Mouse (Mus musculus): ENCODE results near the gene Ncam1. TPM values are rescaled to one million over a fixed set of nuclear protein-coding genes. Genes with fewer than 3 reads are reported as not detected.

Gene Ncam1
- total RNA-seq, 2 experiments from 2014 or later = 741 to 808 TPM

DNA sequence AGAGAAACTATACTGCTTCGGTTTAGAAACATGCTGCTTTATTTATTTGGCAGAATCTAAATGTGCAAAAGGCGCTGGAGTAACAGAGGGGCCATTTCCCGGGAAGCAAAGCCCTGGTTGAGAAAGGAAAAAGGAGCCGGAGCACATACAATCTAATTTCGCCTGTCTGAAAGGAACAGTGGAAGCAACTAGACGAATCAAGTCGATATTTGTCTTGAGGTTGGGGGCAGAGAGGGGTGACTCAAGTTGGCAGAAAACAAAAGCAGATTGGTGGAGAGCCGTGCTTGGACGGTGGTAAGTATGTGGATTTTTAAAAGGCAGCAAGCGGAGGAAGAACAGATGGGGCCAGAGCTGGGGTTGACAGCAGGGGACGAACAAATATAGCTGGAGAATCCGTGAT, 40.7 kb downstream of the Ncam1 start:
- no peak for DNase-seq (ENCODE audit: extremely low spot score in 1 of 2, low spot score in 2 of 2)
- intact Hi-C loops (cut with DNase I) = no loop called here

GRCm38 (mm10) chr9:49757582-49757981, 41.1 kb downstream of the Ncam1 start:
- DNase-seq (ENCODE audit: extremely low spot score in 1 of 2, low spot score in 2 of 2) = no peak
- intact Hi-C loops (cut with DNase I) = no loop called here

DNA sequence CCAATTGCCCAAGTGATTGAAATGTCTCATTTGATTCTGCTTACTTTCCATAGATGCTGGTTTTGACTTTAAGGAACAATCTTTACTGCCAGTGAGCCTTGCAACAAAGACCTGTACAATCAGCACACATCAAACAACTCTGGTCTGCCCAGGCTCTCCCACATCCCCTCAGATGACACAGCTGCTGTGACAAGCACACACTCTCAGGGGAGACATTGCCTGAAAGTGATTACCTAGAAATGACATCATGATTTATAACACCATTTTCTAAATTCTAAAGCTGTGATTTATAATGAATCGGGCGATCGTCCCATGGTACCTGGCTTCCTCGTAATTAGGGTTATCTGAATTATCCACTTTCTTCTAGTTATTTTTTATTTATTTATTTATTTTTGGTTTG, 42.0 kb downstream of the Ncam1 start:
- intact Hi-C loops (cut with DNase I) = no loop called here
- DNase-seq (ENCODE audit: extremely low spot score in 1 of 2, low spot score in 2 of 2) = no peak

- intact Hi-C loops (cut with DNase I) = no loop called here
- DNase-seq (ENCODE audit: extremely low spot score in 1 of 2, low spot score in 2 of 2) = no peak
These were observed 43.5 kb downstream of the Ncam1 start for GRCm38 (mm10) chr9:49755214-49755613.

GRCm38 (mm10) chr9:49751466-49751865, 47.3 kb downstream of the Ncam1 start:
- no peak for DNase-seq (ENCODE audit: extremely low spot score in 1 of 2, low spot score in 2 of 2)
- intact Hi-C loops (cut with DNase I) = no loop called here

DNA sequence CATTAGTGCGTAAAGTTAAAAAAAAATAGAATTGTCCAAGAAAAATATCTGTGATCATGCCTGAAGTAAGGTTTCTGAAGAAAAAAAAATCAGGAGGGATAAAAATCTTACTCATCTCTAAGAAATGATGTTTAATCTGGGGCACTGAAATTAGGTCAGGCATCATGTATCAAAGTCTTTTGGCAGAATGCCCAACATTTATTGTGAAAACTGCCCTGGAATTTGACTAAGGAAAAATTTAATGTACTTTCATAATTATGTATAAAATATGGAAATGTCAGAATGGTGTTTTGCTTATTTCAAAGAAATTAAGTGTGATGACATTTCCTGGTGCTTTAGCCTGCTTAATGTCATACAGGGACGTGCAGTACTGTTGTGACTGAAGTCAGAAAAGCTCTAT, 52.5 kb downstream of the Ncam1 start:
- DNase-seq (ENCODE audit: extremely low spot score in 1 of 2, low spot score in 2 of 2) = no peak
- intact Hi-C loops (cut with DNase I) = no loop called here

DNA sequence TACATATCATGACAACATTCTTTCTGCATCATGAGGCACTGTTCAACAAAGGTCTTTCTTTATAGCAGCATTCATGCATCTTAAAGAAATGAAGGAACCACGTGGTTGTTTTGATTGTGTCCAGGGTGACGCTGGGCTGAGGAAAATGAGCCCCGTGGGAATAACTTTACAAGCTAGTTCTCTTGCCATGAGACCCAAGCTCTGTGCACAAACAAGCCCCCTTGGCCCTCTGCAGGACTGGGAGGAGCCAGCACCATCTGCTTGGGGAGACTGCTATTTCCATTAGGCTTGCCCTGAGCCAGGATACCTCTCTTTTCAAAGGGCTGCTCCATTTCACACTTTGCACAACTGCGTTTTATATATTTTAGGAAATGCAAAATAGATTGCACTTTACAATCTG, 53.0 kb downstream of the Ncam1 start:
- DNase-seq (ENCODE audit: extremely low spot score in 1 of 2, low spot score in 2 of 2) = no peak
- intact Hi-C loops (cut with DNase I) = no loop called here

DNA sequence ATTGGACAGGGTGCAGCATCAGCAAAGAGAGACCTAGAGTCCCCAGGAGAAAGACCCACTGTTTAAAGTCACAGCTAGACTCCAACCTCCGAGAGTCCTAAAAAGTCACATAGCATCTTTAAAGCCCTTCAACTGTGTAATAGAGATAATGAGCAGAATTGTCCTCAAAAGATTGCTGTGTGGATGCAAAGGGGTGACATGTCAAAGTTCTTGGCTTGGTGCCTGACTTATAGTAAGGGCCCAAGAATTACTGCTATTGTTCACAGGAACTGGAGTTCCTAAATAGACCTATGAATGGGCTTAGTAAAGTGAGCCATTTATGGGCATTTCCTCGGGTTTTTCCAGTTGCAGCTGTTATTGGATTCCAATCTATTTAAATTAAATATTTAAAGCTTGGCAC, 54.4 kb downstream of the Ncam1 start:
- intact Hi-C loops (cut with DNase I) = no loop called here
- no peak for DNase-seq (ENCODE audit: extremely low spot score in 1 of 2, low spot score in 2 of 2)

- DNase-seq (ENCODE audit: extremely low spot score in 1 of 2, low spot score in 2 of 2) = no peak
These were observed 58.8 kb downstream of the Ncam1 start for GRCm38 (mm10) chr9:49739935-49740334.

GRCm38 (mm10) chr9:49738546-49738945, 60.2 kb downstream of the Ncam1 start:
- intact Hi-C loops (cut with DNase I) = no loop called here
- DNase-seq (ENCODE audit: extremely low spot score in 1 of 2, low spot score in 2 of 2) = no peak

More at GRCm38 (mm10) chr9:49739935-49740334, 58.8 kb downstream of the Ncam1 start:
- intact Hi-C loops (cut with DNase I) = no loop called here

GRCm38 (mm10) chr9:49737166-49737565, 61.6 kb downstream of the Ncam1 start:
- DNase-seq (ENCODE audit: extremely low spot score in 1 of 2, low spot score in 2 of 2) = peak in 1 of 2 experiments; percentile 24
- intact Hi-C loops (cut with DNase I) = no loop called here

DNA sequence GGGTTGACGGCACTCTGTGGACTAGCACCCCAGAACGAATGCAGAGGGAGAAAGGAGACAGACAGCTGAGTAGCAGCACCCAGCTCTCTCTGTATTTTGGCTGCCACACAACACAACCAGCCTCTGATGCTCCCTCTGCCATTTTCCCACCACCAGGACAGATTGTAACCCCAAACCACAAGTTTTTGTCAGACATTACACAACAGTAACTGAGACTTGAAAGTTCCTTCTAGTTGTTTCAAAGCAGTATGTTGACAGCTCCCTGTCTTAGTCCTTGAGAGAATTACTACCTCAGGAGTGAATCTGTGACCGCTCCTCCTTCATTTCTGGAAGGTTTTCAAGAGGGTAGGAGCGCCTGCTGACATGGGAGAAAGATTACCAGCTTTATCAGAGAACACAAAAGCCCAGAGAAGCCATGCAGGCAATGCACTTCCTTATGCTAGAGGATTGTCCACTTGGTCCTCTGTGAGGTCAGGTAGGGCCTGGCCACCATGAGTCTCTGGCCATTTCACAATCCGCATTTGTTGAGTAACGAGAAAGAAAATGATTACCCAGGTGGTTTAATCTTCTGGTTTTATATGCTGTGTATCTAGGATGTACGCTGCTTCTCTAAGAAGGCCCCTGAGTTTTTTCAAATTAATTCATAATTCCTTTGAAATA, 64.2 kb downstream of the Ncam1 start:
- DNase-seq (ENCODE audit: extremely low spot score in 1 of 2, low spot score in 2 of 2) = no peak
- intact Hi-C loops (cut with DNase I) = no loop called here

- intact Hi-C loops (cut with DNase I) = no loop called here
- no peak for DNase-seq (ENCODE audit: extremely low spot score in 1 of 2, low spot score in 2 of 2)
These were observed 65.0 kb downstream of the Ncam1 start for GRCm38 (mm10) chr9:49733726-49734125.

GRCm38 (mm10) chr9:49729479-49729878, 69.2 kb downstream of the Ncam1 start:
- intact Hi-C loops (cut with DNase I) = no loop called here
- DNase-seq (ENCODE audit: extremely low spot score in 1 of 2, low spot score in 2 of 2) = no peak

- intact Hi-C loops (cut with DNase I) = no loop called here
- peak in 1 of 2 experiments; percentile 40 for DNase-seq (ENCODE audit: extremely low spot score in 1 of 2, low spot score in 2 of 2)
These were observed 70.5 kb downstream of the Ncam1 start for GRCm38 (mm10) chr9:49728211-49728610.

GRCm38 (mm10) chr9:49722765-49723164, 76.0 kb downstream of the Ncam1 start:
- DNase-seq (ENCODE audit: extremely low spot score in 1 of 2, low spot score in 2 of 2) = peak; percentile 40 to 66
- intact Hi-C loops (cut with DNase I) = no loop called here

GRCm38 (mm10) chr9:49715121-49715520, 83.6 kb downstream of the Ncam1 start:
- peak in 1 of 2 experiments; percentile 33 for DNase-seq (ENCODE audit: extremely low spot score in 1 of 2, low spot score in 2 of 2)

GRCm38 (mm10) chr9:49714091-49714490, 84.6 kb downstream of the Ncam1 start:
- no peak for DNase-seq (ENCODE audit: extremely low spot score in 1 of 2, low spot score in 2 of 2)

More at GRCm38 (mm10) chr9:49715121-49715520, 83.6 kb downstream of the Ncam1 start:
- intact Hi-C loops (cut with DNase I) = no loop called here

GRCm38 (mm10) chr9:49707646-49708045, 91.1 kb downstream of the Ncam1 start:
- no peak for DNase-seq (ENCODE audit: extremely low spot score in 1 of 2, low spot score in 2 of 2)
- intact Hi-C loops (cut with DNase I) = no loop called here

More at GRCm38 (mm10) chr9:49714091-49714490, 84.6 kb downstream of the Ncam1 start:
- intact Hi-C loops (cut with DNase I) = no loop called here

DNA sequence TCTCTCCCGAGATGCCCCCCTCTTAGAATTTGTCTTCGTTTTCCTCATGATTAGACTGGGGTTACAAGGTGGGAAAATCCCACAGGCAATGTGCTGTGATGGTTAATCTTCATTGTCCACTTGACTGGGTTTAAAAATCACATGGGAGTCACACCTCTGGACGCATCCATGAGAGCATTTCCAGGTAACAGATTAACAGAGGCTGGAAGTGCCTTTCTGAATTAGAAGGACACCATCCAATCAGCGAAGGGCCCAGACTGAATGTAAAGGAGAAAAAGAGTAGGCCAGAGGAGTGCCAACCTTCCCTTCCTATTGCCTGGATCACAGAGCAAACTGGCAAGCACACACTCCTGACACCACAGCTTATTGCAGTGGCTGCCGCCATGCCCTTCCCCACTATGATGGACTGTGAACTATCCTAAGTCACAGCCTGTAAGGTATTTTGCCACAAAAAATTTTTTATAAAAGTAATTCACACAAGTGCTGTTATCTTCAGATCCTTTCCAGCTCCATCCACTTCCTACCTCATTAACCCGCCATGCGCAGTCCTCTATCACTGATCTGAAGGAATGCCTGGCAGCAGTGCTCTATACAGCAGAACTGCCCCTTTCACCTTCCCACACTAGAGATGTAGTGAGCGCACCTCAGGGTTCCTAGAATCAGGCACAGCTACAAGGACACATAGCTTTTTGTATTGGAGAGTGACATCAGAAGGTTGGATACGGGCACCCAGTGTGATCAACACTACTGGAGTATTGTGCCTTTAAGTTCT, 94.3 kb downstream of the Ncam1 start:
- intact Hi-C loops (cut with DNase I) = no loop called here
- no peak for DNase-seq (ENCODE audit: extremely low spot score in 1 of 2, low spot score in 2 of 2)
